Mouse (Mus musculus) liver (tissue): ENCODE data around the gene Olfr1454.

Experiments used
- DNase-seq: peaks from one replicate; pipeline ENCODE4 v3.0.0-alpha.2; 2020; ENCODE audit warnings: mixed read lengths

Olfr1454 gene

DNA sequence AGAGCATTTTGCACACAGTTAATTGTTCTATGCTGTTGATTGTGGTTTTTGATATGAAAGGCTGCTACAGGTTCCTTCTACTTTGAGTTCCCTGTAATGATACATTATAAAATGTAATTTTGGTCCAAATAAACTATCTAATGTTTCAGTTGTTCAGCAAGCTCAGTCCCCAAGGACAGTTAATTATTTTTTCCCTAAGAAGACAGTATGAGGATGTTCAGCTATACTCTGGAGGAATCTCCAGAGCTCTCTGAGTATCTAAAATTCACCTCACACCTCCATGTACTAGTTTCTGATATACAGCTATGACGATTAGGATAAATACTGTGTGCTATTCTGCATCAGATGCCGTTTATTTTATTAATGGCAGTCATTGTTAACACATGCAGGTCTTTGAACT, at the start of gene Olfr1454:
Gene Olfr1454, plus strand, starts transcription at position 301 of the 400 bp plus-strand sequence.
- DNase-seq = no peak

DNA sequence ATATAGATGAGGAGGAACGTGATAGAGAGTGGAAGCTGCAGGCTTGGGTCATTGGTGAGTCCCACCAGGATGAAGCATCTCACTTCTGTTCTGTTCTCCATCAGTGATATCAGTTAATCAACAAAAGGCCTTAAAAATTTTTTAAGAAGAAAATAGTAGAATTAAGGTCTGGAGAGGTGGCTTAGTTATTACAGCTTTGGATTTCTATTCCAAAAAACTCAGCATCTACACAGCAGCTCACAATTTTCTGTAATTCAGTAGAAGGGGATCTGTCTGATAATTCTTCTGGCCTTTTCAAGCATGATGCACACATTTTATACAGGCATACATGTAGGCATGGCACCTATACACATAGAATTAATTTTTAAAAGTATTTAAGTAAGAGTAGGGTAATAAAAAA, 32.2 kb upstream of the Olfr1454 start, which contains the start of gene Olfr1453:
Gene Olfr1453, minus strand, starts transcription at position 101 of the 400 bp plus-strand sequence.
- no peak for DNase-seq

DNA sequence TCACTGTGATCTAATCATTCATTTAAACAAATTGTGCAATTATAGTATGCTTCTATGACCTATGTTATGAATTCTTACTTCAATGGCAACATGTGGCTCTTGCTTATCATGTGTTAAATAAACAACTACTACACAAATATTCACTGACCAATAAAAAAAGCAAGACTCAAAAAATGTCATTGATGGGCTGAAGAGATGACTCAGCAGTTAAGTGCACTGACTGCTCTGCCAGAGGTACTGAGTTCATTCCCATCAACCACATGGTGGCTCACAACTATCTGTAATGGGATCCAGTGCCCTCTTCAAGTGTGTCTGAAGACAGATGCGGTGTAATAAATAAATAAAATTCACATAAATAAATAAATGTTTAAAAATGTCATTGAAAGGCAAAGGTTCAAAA, 33.5 kb downstream of the Olfr1454 start:
- DNase-seq = no peak

DNA sequence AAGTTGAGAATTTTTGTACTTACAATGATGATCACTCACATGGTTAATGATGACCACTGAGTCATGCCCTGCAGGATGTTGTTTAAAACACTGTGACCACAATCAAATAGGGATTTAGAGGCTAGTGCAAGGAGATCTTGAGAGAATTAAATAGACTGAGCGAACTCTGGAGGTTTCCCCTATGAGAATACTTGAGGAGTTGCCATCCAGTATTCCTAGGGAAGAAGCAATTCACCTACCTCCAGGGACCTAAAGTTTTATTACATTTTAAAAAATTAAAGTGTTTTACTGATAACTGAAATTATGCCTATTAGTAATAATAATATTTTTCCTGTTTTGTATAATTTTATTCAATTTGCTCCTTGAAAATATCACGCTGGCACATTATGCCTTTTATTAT, 37.4 kb downstream of the Olfr1454 start, which contains the start of gene Olfr1457:
Gene Olfr1457, minus strand, starts transcription at position 101 of the 400 bp plus-strand sequence.
- DNase-seq = no peak

DNA sequence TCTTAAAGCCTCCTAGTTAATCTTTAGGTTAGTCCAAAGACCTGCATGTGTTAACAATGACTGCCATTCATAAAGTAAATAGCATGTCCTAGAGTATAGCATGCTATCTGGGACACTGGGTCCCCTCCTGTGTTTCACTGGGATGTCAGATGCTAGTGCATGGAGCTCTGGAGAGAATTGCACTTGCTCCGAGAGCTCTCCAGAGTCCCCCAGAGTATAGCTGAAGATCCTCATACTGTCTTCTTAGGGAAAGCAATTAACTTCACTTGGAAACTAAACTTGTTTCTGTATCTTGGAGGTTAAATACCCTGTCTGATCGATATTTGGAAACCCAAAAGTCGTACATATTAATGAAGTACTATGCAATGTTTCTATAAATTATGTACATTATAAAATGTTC, 46.3 kb downstream of the Olfr1454 start, which contains the start of gene Olfr1458:
Gene Olfr1458, minus strand, starts transcription at position 101 of the 400 bp plus-strand sequence.
- DNase-seq = no peak
